Mouse (Mus musculus) neural tube, embryonic 11.5 days (tissue): Measurements from ENCODE around the gene Slc25a48. TPM values are rescaled to one million over a fixed set of nuclear protein-coding genes. Genes with fewer than 3 reads are reported as not detected.

ENCODE experiments used
- ATAC-seq: fragments of 200-750 bp; cut with Nextera tagmentation; 2 replicates; pipeline ENCODE4 v1.8.0; 2017; ENCODE audit warnings: moderate number of reproducible peaks, mild to moderate bottlenecking, moderate TSS enrichment, moderate library complexity; ENCODE audit not compliant: insufficient read depth, low FRiP score, low TSS enrichment
- DNase-seq: peaks from one replicate; pipeline ENCODE4 v3.0.0-alpha.2; 2015; ENCODE audit warnings: low spot score
- H3K27ac ChIP-seq: fragments of 300-500 bp; sonication (generic); 2 replicates; pipeline ENCODE4 v1.5.1; 2014; ENCODE audit warnings: low read depth, mild to moderate bottlenecking, low read length
- H3K27me3 ChIP-seq: fragments of 300-500 bp; sonication (generic); 2 replicates; pipeline ENCODE4 v1.6.1; 2014; ENCODE audit warnings: mild to moderate bottlenecking, low read length, mixed read lengths; ENCODE audit not compliant: control insufficient read depth, insufficient read depth
- H3K36me3 ChIP-seq: fragments of 300-500 bp; sonication (generic); 2 replicates; pipeline ENCODE4 v1.6.1; 2014; ENCODE audit warnings: mild to moderate bottlenecking, low read length, moderate library complexity, mixed read lengths; ENCODE audit not compliant: control insufficient read depth, insufficient read depth
- H3K4me1 ChIP-seq: fragments of 300-500 bp; sonication (generic); 2 replicates; pipeline ENCODE4 v1.6.1; 2014; ENCODE audit warnings: low read length, mixed read lengths; ENCODE audit not compliant: control insufficient read depth, insufficient read depth
- H3K4me2 ChIP-seq: fragments of 300-500 bp; sonication (generic); 2 replicates; pipeline ENCODE4 v1.6.1; 2014; ENCODE audit warnings: low read depth, mild to moderate bottlenecking, moderate library complexity
- H3K4me3 ChIP-seq: fragments of 300-500 bp; sonication (generic); 2 replicates; pipeline ENCODE4 v1.5.1; 2014; ENCODE audit warnings: low read depth, low read length
- H3K9ac ChIP-seq: fragments of 300-500 bp; sonication (generic); 2 replicates; pipeline ENCODE4 v1.6.1; 2014; ENCODE audit warnings: mild to moderate bottlenecking, low read length
- H3K9me3 ChIP-seq: fragments of 300-500 bp; sonication (generic); 2 replicates; pipeline ENCODE4 v1.6.1; 2016; ENCODE audit warnings: low read length; ENCODE audit not compliant: control insufficient read depth
- WGBS: fragments of 180-500 bp; shearing (Covaris S2); extraction: QIAGEN DNeasy Blood & Tissue Kit; methylation state at CpG from one replicate; pipeline ENCODE4 v1.1.7; 2014; 5-methylcytosine and 5-hydroxymethylcytosine counted together
- polyA plus RNA-seq: library from polyadenylated mRNA; unstranded; fragments of >200 nt; fragmentation: Nextera tagmentation; extraction: Ambion mirVana; gene quantifications from 2 replicates; pipeline ENCODE4 v1.2.1, GENCODE M21; 2014

The Slc25a48 gene
- polyA plus RNA-seq: 0.07 TPM in 1 of 2 replicates, not detected in the other

DNA sequence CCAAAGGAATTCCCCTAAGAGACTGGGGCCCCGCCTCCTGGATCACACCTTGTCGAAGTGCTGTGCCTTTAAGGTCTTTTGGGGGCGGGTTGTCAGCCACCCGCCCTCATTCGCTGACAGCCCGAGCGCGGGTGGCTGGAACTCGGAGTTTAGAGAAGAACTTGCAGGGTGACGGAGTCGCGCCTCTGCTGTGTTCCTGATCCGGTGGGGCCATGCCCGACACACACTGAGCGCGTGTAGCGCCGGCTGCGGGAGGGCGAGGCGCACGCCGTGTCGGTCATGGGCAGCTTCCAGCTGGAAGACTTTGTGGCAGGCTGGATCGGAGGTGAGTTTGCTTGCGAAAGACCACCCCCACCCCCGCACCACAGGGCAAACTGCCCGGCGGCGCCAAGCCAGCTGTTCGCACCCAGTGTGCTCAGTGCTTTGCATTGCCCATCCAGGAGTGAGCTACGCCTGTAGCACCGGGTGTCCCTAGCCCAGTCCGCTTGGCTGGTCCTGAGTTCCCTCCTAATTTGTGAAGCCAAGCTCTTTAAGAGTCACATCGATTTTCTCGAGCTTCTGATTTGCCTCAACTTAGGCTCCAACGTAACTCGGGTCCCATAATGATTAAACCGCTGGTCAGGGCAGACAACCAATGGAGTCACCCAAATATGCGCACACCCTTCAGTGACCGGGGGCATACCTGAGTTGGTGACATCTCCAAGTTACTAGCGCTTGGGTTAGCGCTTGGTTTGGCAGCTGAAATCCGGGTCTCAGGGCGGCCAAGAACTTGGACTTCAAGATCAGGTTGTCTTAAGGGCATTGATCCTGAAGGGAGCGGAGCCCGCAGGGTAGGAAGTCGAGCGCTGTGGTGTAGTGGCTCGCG lies at the start of gene Slc25a48:
Gene Slc25a48, plus strand, starts transcription at position 145 of the 865 bp plus-strand sequence.
- DNase-seq: peak; percentile 36
- Histone ChIP-seq H3K36me3 (no peaks in the 10 kb centered on the region), H3K4me2 (peak within 1 kb of the TSS; percentile 43), H3K9ac (peak within 1 kb of the TSS; percentile 6; the same call in 1 of the 2 replicates), H3K9me3 (no peaks in the 10 kb centered on the region), H3K27me3 (peaks cover 46% of the 10 kb centered on the region), H3K4me3 (peak within 1 kb of the TSS; percentile 25), H3K4me1 (peaks cover 3% of the 10 kb centered on the region; the same call in 1 of the 2 replicates), H3K27ac (no peak within 1 kb of the TSS)
- no peak for ATAC-seq
- WGBS: 4% methylated on average over 51 of the region's 51 CpGs

DNA sequence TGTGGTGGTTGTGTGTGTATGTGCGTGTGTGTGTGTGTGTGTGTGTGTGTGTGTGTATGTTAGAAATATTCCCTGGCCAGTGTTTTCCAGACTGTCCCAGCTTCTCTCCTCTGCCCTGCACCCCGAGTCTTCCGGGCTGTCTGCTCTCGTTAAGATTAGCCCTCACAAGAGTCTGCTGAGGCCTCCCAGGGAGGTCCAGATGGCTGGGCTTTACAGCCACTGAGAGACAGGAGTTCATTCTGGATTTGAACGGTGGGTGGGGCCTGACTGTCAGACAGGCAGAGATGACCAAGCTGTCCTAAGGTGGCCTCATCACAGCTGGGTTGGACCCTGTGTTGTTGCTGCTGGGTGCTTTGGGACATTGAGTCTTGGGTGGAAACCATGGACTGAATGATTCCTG lies 40.6 kb upstream of the Slc25a48 start:
- Histone ChIP-seq H3K27me3 (no peaks in the 10 kb centered on the region), H3K4me3 (no peak overlapping the region), H3K4me1 (no peaks in the 10 kb centered on the region), H3K36me3 (no peaks in the 10 kb centered on the region), H3K9me3 (no peaks in the 10 kb centered on the region), H3K27ac (no peak overlapping the region), H3K9ac (no peak overlapping the region), H3K4me2 (no peak overlapping the region)
- DNase-seq (no peak), ATAC-seq (no peak)
- 36% methylated on average over 5 of the region's 5 CpGs for WGBS

DNA sequence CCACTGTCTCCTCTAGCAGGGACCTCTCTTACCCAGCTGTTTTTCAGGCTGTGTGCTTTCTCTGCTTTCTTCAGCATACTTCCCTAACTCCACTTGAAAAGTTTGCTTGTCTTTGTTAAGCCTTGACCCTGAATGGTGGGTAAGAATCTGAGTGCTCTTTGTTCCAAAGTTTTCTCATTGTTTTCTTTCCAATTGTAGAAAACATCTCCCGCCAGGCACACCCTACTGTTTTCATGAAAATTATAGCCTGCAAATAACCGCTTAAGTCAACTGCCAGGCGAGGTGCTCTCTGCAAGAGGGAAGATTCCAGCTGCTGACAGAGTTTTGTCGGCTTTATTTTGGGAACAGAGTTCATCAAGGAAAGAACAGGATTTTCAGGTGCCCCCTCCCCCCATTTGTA lies 37.0 kb upstream of the Slc25a48 start:
- Histone ChIP-seq H3K27me3 (no peaks in the 10 kb centered on the region), H3K36me3 (no peaks in the 10 kb centered on the region), H3K4me1 (no peaks in the 10 kb centered on the region), H3K4me2 (no peak overlapping the region), H3K9ac (no peak overlapping the region), H3K9me3 (no peaks in the 10 kb centered on the region), H3K27ac (no peak overlapping the region), H3K4me3 (no peak overlapping the region)
- 55% methylated on average over 4 of the region's 4 CpGs for WGBS
- no peak for DNase-seq
- ATAC-seq: no peak

DNA sequence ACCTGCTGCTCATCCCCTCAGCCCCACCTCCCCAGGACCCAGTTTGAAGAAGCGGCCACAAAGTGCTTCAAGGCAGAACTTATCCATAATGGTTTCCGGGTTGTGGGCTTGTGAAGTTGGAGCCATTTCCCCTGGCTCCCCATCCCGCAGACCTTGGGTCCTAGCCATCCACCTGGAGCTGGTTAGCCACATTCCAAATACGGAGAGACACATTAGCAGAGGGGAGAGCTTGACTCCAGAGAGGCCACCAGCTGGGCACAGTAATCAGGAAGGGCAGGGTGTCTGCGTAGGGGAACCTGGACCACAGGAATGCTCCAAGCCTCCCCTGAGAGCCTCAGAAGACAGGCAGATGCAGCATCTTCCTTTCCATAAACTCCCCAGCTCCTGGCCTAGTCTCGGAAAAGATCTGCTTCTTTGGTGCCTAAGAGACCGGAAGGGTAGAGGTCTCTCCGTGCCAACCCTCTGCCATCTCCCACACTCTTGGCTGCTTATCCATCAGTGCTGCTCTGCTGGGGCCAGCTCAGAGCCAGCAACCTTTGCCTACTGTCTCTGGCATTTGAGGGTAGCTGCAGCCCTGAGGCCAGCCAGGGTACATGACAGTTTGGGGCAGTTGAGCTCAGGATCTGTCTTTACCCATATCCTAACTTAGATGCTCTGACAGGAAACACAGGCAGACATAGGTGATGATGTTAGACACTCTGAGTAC lies 34.6 kb upstream of the Slc25a48 start:
- Histone ChIP-seq H3K4me3 (no peak overlapping the region), H3K4me1 (no peaks in the 10 kb centered on the region), H3K9ac (no peak overlapping the region), H3K4me2 (no peak overlapping the region), H3K36me3 (no peaks in the 10 kb centered on the region), H3K27ac (no peak overlapping the region), H3K27me3 (no peaks in the 10 kb centered on the region), H3K9me3 (no peaks in the 10 kb centered on the region)
- DNase-seq: no peak
- WGBS: 84% methylated on average over 8 of the region's 8 CpGs
- no peak for ATAC-seq

DNA sequence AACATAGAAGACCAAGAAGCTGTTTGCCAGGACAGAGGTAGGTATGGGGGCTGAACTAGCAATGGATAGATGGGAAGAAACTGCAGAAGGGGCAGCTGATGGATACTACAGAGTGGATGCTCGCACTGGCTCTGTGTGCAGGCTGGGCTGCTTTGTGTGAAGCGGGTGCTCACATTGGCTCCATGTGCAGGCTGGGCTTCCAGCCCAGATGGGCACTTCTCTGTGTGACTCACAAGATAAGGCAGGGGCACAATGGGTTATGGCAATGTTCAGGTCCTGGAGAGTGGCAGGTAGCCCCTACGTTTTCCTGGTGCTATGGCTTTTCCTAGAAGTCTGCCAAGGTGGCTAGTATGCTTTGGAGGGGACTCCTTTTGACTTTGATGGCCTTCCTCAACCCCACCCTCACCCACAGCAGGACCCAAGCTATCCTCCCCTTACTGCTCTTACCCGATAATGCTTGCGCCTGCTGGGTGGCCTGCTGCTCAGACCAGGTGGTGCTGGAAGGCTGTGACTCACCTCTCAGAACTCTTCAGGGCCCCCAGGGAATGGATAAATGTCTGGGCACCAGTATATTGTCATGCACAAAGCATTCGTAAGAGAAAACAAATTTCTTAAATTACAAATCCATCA lies 33.5 kb upstream of the Slc25a48 start:
- no peaks in the 10 kb centered on the region for H3K36me3 ChIP-seq
- no peak overlapping the region for H3K4me2 ChIP-seq
- WGBS: 67% methylated on average over 6 of the region's 6 CpGs
- no peak for ATAC-seq
- H3K27ac ChIP-seq: no peak overlapping the region
- H3K4me3 ChIP-seq: no peak overlapping the region
- H3K9ac ChIP-seq: no peak overlapping the region
- DNase-seq: no peak
- H3K27me3 ChIP-seq: no peaks in the 10 kb centered on the region
- no peaks in the 10 kb centered on the region for H3K4me1 ChIP-seq
- H3K9me3 ChIP-seq: no peaks in the 10 kb centered on the region

DNA sequence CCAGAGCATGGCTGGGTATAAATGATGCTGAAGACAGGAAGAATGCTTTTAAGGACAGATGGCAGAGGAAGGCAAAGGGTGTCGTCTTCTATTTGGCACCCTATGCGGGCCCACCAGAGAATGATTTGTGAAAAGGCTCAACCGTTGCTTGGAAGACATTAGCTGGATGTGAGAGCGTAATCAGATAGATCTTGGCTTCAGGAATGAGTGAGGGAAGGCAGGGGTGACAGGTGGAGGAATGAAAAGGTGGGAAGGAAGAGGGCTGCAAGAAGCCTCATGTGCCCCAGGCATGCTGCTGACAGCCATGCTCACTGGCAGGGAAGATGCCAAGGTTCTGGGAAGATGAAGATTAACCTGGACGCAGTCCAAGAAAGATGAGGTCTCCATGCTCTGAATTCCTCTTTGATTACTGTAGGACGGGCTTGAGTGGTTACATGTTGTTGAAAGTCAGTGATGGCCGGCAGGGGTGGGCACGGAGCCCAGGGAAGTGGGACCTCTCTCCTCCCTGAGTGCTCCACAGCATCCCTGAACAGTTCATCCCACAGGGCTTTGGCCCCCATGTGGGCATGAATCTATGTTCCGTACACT lies 25.8 kb upstream of the Slc25a48 start:
- Histone ChIP-seq H3K9ac (no peak overlapping the region), H3K4me3 (no peak overlapping the region), H3K9me3 (no peaks in the 10 kb centered on the region), H3K4me2 (no peak overlapping the region), H3K27ac (no peak overlapping the region), H3K36me3 (no peaks in the 10 kb centered on the region), H3K27me3 (no peaks in the 10 kb centered on the region), H3K4me1 (no peaks in the 10 kb centered on the region)
- no peak for ATAC-seq
- WGBS: 91% methylated on average over 9 of the region's 9 CpGs
- no peak for DNase-seq

DNA sequence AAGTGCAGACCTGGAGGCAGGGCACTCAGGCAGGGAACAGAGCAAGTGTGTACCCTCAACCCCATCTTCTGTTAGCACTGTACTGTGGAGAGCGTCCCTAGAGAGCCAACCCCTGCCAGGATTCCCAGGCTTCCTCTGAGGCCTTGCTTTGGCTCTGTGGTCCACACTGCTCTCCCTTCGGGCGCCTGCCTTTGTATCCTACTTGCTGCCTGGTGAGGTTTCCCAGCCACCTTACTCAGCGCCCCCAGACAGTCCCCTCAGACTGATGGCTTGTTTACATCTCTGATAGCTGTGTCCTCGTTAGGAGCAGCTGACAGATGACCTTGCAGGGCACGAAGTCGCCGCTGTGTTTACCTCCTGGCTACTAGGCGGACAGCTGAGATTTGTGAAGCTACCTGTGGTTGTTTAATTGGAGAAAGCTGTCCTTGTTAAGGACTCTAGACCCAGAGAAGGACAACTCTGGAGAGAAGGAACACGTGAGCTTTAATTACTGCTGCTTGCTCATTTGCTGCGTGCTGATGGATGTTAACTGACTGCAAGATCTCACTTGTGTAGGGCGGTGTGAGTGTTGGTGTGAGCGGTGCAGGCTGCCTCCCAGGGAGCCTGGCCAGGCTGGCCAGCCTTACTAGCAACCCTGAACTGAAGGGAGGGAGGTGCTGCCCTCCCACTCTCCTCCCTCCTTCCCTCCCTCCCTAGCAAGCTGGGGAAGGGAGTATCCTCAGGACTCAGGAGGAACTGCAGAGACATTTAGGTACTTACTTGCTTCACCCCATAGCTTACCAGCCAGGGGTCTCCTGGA lies 19.3 kb upstream of the Slc25a48 start:
- no peaks in the 10 kb centered on the region for H3K4me1 ChIP-seq
- 40% methylated on average over 13 of the region's 13 CpGs for WGBS
- no peak overlapping the region for H3K27ac ChIP-seq
- H3K27me3 ChIP-seq: no peaks in the 10 kb centered on the region
- no peaks in the 10 kb centered on the region for H3K36me3 ChIP-seq
- H3K4me3 ChIP-seq: no peak overlapping the region
- H3K9me3 ChIP-seq: no peaks in the 10 kb centered on the region
- no peak overlapping the region for H3K4me2 ChIP-seq
- ATAC-seq: no peak
- no peak for DNase-seq
- no peak overlapping the region for H3K9ac ChIP-seq

DNA sequence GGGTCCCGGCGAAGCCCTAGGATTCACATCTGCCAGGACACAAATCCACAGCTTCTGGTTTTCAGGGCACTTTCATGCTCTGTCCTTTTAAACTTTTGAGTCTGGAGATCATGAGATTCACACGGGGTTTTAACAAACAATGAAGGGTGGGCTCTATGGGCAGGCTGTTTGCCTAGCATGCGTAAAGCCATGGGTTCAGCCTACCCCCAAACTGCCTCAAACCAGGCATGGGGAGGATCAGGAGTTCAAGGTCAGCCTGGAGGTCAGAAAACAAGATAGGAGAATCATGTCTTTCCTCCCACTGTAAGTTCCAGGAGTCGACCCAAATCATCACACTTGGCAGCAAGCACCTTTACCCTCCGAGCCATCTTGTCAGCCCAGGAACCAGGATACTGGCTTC lies 18.6 kb upstream of the Slc25a48 start:
- H3K4me2 ChIP-seq: no peak overlapping the region
- no peak for ATAC-seq
- 73% methylated on average over 6 of the region's 6 CpGs for WGBS
- H3K4me1 ChIP-seq: no peaks in the 10 kb centered on the region
- no peak overlapping the region for H3K4me3 ChIP-seq
- H3K27me3 ChIP-seq: no peaks in the 10 kb centered on the region
- H3K9ac ChIP-seq: no peak overlapping the region
- H3K9me3 ChIP-seq: no peaks in the 10 kb centered on the region
- DNase-seq: no peak
- H3K36me3 ChIP-seq: no peaks in the 10 kb centered on the region
- no peak overlapping the region for H3K27ac ChIP-seq
